8 mouse cellular contexts compared by ENCODE assay signal in the genomic region with DNA sequence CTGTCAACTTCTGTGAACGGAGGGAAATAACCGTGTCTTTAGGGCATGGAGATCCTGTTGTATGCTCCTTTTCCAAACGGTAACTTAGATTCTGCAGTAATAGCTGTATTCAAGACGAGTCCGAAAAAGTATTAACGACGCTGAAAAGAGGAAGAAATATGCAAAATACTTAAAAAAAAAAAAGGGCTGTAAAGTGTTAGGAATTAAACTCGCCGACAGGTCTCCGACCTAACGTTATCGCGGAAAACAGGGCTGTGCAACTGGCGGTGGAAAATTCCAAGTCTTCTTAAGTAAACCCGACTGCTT. TPM values are rescaled to one million over a fixed set of nuclear protein-coding genes. Genes with fewer than 3 reads are reported as not detected.
DNase-seq lines count a peak whose midpoint lies in the region; ATAC-seq and TF ChIP-seq lines count a peak whose summit lies in the region.

No protein-coding gene starts in this region.

- no peak for TF ChIP-seq EP300 in ES-Bruce4 (IDR thresholded peaks at IDR 0.05; ENCODE audit: insufficient read depth, low read depth, low read length)

- H3K36me3 ChIP-seq in heart, embryonic 12.5 days = peaks cover 11% of the 10 kb centered on the region
- peaks cover 13% of the 10 kb centered on the region for H3K36me3 ChIP-seq in ES-Bruce4 (ENCODE audit: control insufficient read depth, insufficient read depth, low read length, poor library complexity, severe bottlenecking)
- H3K36me3 ChIP-seq in forebrain, embryonic 14.5 days (ENCODE audit: control insufficient read depth, insufficient read depth, low read length) = peaks cover 8% of the 10 kb centered on the region; the same call in 1 of the 2 replicates
- H3K36me3 ChIP-seq in liver, embryonic 16.5 days (ENCODE audit: control insufficient read depth, insufficient read depth) = peaks cover 13% of the 10 kb centered on the region

- H3K9me3 ChIP-seq in heart, embryonic 12.5 days (replicated peaks) = no peaks in the 10 kb centered on the region
- H3K9me3 ChIP-seq in ES-Bruce4 (replicated peaks; ENCODE audit: control insufficient read depth, insufficient read depth, low read length, poor library complexity, severe bottlenecking) = no peaks in the 10 kb centered on the region
- H3K9me3 ChIP-seq in forebrain, embryonic 14.5 days (replicated peaks; ENCODE audit: control insufficient read depth, low read length) = no peaks in the 10 kb centered on the region
- no peaks in the 10 kb centered on the region for H3K9me3 ChIP-seq in liver, embryonic 16.5 days (replicated peaks; ENCODE audit: control insufficient read depth, low read length)

- peak overlapping the region; percentile 95 for H3K27ac ChIP-seq in heart, embryonic 12.5 days (ENCODE audit: poor library complexity, severe bottlenecking)
- H3K27ac ChIP-seq in ES-Bruce4 (ENCODE audit: insufficient read depth, low read length) = peak overlapping the region; percentile 74
- 0 out of 2 replicates have a peak overlapping the region, but pooled peaks have one; percentile 56 for H3K27ac ChIP-seq in forebrain, embryonic 14.5 days (ENCODE audit: low read depth, low read length)
- H3K27ac ChIP-seq in liver, embryonic 16.5 days (ENCODE audit: low read length) = peak overlapping the region; percentile 96

- ATAC-seq in heart, embryonic 12.5 days (ENCODE audit: insufficient number of reproducible peaks, low FRiP score) = no peak; the same call in 1 of the 2 replicates
- ATAC-seq in forebrain, embryonic 14.5 days = no peak
- ATAC-seq in liver, embryonic 16.5 days (ENCODE audit: low read depth) = no peak
- no peak for ATAC-seq in inflammation-experienced regulatory T-cells, adult 6 months

- WGBS in heart, embryonic 12.5 days = 2% methylated on average over 15 of the region's 15 CpGs
- WGBS in forebrain, embryonic 14.5 days = 2% methylated on average over 15 of the region's 15 CpGs
- WGBS in liver, embryonic 16.5 days (ENCODE audit: insufficient replicate concordance) = 1% methylated on average over 15 of the region's 15 CpGs

- no peak for TF ChIP-seq CTCF in ES-Bruce4 (IDR thresholded peaks at IDR 0.05; ENCODE audit: low read depth, low read length)

- no peaks in the 10 kb centered on the region for H3K27me3 ChIP-seq in heart, embryonic 12.5 days (replicated peaks)
- H3K27me3 ChIP-seq in ES-Bruce4 (ENCODE audit: control insufficient read depth, insufficient read depth, low read length, poor library complexity, severe bottlenecking) = no peaks in the 10 kb centered on the region
- no peaks in the 10 kb centered on the region for H3K27me3 ChIP-seq in forebrain, embryonic 14.5 days (replicated peaks; ENCODE audit: control insufficient read depth, insufficient read depth, low read length)
- no peaks in the 10 kb centered on the region for H3K27me3 ChIP-seq in liver, embryonic 16.5 days (ENCODE audit: control insufficient read depth, insufficient read depth, low read depth, low read length)

- H3K4me3 ChIP-seq in heart, embryonic 12.5 days = peak overlapping the region; percentile 95
- peak overlapping the region; percentile 72 for H3K4me3 ChIP-seq in ES-Bruce4 (ENCODE audit: low read depth, low read length)
- H3K4me3 ChIP-seq in forebrain, embryonic 14.5 days (ENCODE audit: low read depth, low read length) = peak overlapping the region; percentile 97
- H3K4me3 ChIP-seq in liver, embryonic 16.5 days (ENCODE audit: low read depth, low read length) = peak overlapping the region; percentile 99

- peaks cover 20% of the 10 kb centered on the region for H3K4me1 ChIP-seq in heart, embryonic 12.5 days (replicated peaks)
- H3K4me1 ChIP-seq in ES-Bruce4 (ENCODE audit: control insufficient read depth, insufficient read depth, low read length) = no peaks in the 10 kb centered on the region
- H3K4me1 ChIP-seq in forebrain, embryonic 14.5 days (ENCODE audit: control insufficient read depth, insufficient read depth, low read length) = peaks cover 8% of the 10 kb centered on the region
- peaks cover 16% of the 10 kb centered on the region for H3K4me1 ChIP-seq in liver, embryonic 16.5 days (ENCODE audit: control insufficient read depth, low read depth, low read length)

- H3K9ac ChIP-seq in heart, embryonic 12.5 days = peak overlapping the region; percentile 75
- H3K9ac ChIP-seq in ES-Bruce4 (ENCODE audit: low read depth, poor library complexity, severe bottlenecking) = peak overlapping the region; percentile 98
- H3K9ac ChIP-seq in forebrain, embryonic 14.5 days (ENCODE audit: low read length) = peak overlapping the region; percentile 65
- peak overlapping the region; percentile 83 for H3K9ac ChIP-seq in liver, embryonic 16.5 days (ENCODE audit: low read depth, low read length)

- no peak for TF ChIP-seq POLR2A in ES-Bruce4 (IDR thresholded peaks at IDR 0.05; ENCODE audit: insufficient read depth, low read length)

- DNase-seq in heart, adult 18-20 months = no peak
- no peak for DNase-seq in forebrain, embryonic 14.5 days (ENCODE audit: low spot score)
- DNase-seq in retina, postnatal 1 day = no peak
- DNase-seq in retina, embryonic 14.5 days (ENCODE audit: low spot score) = no peak

- peak overlapping the region; percentile 93 for H3K4me2 ChIP-seq in heart, embryonic 12.5 days
- peak overlapping the region; percentile 98 for H3K4me2 ChIP-seq in forebrain, embryonic 14.5 days (ENCODE audit: low read length)
- peak overlapping the region; percentile 94 for H3K4me2 ChIP-seq in liver, embryonic 16.5 days (ENCODE audit: low read depth, low read length)

RNA-seq across cellular contexts. Expression of gene Ppm1d, which starts 0.7 kb away (rescaled TPM):
- polyA plus RNA-seq in heart, embryonic 12.5 days (2016; fragmentation: Nextera tagmentation; extraction: Ambion mirVana) = 17.7 and 18.5 TPM in 2 replicates
- 1 to 10 TPM; 6.0 to 8.7 TPM for total RNA-seq in heart, adult 18-20 months (2021)
- 26.6 and 27.1 TPM in 2 replicates for polyA plus RNA-seq in ES-Bruce4 (2011; ENCODE audit: insufficient read depth, insufficient read length, low read depth, missing spikeins)
- 24.9 and 25.1 TPM in 2 replicates for polyA plus RNA-seq in forebrain, embryonic 14.5 days (2014; fragmentation: Nextera tagmentation; extraction: Ambion mirVana)
- polyA plus RNA-seq in liver, embryonic 16.5 days (2015; fragmentation: Nextera tagmentation; extraction: Ambion mirVana) = 17.7 and 18.4 TPM in 2 replicates
- polyA plus RNA-seq in inflammation-experienced regulatory T-cells, adult 6 months (2017; shearing (Covaris generic)) = 1 to 10 TPM; 3.7 to 4.2 (median 3.8) TPM

RNA-seq across cellular contexts. Expression of gene Bcas3, which starts 42.6 kb away (rescaled TPM):
- polyA plus RNA-seq in heart, embryonic 12.5 days (2016; fragmentation: Nextera tagmentation; extraction: Ambion mirVana) = 16.1 and 20.6 TPM in 2 replicates
- total RNA-seq in heart, adult 18-20 months (2021) = 10 to 100 TPM; 33.6 to 40.6 TPM
- polyA plus RNA-seq in ES-Bruce4 (2011; ENCODE audit: insufficient read depth, insufficient read length, low read depth, missing spikeins) = 36.7 and 37.8 TPM in 2 replicates
- polyA plus RNA-seq in forebrain, embryonic 14.5 days (2014; fragmentation: Nextera tagmentation; extraction: Ambion mirVana) = 27.5 and 30.5 TPM in 2 replicates
- 18.7 and 19.1 TPM in 2 replicates for polyA plus RNA-seq in liver, embryonic 16.5 days (2015; fragmentation: Nextera tagmentation; extraction: Ambion mirVana)
- polyA plus RNA-seq in inflammation-experienced regulatory T-cells, adult 6 months (2017; shearing (Covaris generic)) = 10 to 100 TPM; 25.6 to 48.7 (median 33.9) TPM
